Comparison of ENCODE assay signal across 8 mouse cellular contexts in the genomic region with DNA sequence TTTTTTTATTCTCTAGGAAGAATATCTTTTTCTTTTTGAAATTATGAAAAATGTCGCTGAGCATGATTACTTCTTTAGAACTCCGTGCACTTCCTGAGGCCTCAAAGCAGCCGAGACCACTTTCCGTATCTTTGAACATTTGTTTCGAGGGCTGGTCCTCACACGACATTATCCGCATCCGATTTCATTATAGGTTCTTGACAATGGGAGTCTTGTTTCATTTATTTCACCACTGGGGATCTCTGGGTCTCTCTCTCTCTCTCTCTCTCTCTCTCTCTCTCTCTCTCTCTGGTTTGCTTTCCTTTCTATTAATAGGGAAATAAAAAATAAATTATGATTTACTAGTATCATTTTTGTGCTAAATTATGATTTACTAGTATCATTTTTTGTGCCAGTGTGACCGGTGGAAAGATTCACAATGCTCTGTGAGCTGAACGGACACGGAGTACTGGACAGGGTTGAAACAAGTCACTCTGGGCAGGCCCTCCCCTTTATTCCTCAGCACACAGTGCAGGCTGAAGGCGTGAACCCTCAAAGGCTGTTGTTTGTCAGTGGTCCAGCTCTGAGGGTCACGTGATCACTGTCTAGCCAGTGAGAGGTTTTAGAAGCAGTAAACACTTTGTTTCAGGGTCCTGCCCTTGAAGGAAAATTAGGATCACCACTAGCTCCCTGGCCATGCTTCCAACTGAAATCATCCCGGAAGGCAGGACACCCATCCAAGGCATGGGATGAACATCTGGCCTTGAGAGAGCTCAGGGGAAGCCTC.
DNase-seq lines count a peak whose midpoint lies in the region; ATAC-seq and TF ChIP-seq lines count a peak whose summit lies in the region.
"Had no signal": no experiment of that assay in that cellular context is flagged by ENCODE, and none has a peak within 500 bp of the region (broad histone marks: within the 10 kb centered on the region; RNA-seq: fewer than 3 reads in every experiment).

No protein-coding gene starts in this region.

- peaks cover 29% of the 10 kb centered on the region for H3K4me1 ChIP-seq in limb, embryonic 10.5 days
- H3K4me1 ChIP-seq in liver, postnatal 0 days (ENCODE audit: insufficient read depth) = no peaks in the 10 kb centered on the region; the same call in 1 of the 2 replicates

- H3K9ac ChIP-seq in liver, postnatal 0 days (replicated peaks) = no peak overlapping the region
- H3K9ac ChIP-seq: heart, embryonic 15.5 days had no signal

- 0 out of 2 replicates have a peak, but pooled peaks cover 4% of the 10 kb centered on the region for H3K36me3 ChIP-seq in limb, embryonic 10.5 days
- no peaks in the 10 kb centered on the region for H3K36me3 ChIP-seq in liver, postnatal 0 days (replicated peaks; ENCODE audit: insufficient read depth, low read length)
- H3K36me3 ChIP-seq: heart, embryonic 15.5 days had no signal

- no peaks in the 10 kb centered on the region for H3K27me3 ChIP-seq in limb, embryonic 10.5 days (ENCODE audit: low read depth, poor library complexity, severe bottlenecking)
- no peaks in the 10 kb centered on the region for H3K27me3 ChIP-seq in liver, postnatal 0 days (ENCODE audit: insufficient read depth, low read length)
- H3K27me3 ChIP-seq: heart, embryonic 15.5 days had no signal

- 0 out of 2 replicates have a peak overlapping the region, but pooled peaks have one; percentile 25 for H3K27ac ChIP-seq in limb, embryonic 10.5 days
- H3K27ac ChIP-seq in liver, postnatal 0 days (ENCODE audit: low read depth) = no peak overlapping the region
- H3K27ac ChIP-seq: heart, embryonic 15.5 days had no signal

- no peak overlapping the region for H3K4me3 ChIP-seq in limb, embryonic 10.5 days
- no peak overlapping the region for H3K4me3 ChIP-seq in liver, postnatal 0 days (ENCODE audit: low read depth, low read length)
- H3K4me3 ChIP-seq: heart, embryonic 15.5 days had no signal

- no peak overlapping the region for H3K4me2 ChIP-seq in liver, postnatal 0 days (ENCODE audit: low read depth, low read length)
- H3K4me2 ChIP-seq: heart, embryonic 15.5 days had no signal

- DNase-seq in right cerebral cortex, adult 18-20 months = peak; percentile 22
- DNase-seq in right cerebral cortex, postnatal 10 days (ENCODE audit: low spot score in 2 of 2) = no peak
- DNase-seq in gastrocnemius, adult 8-10 months (ENCODE audit: low spot score in 2 of 2) = peak; percentile 74 to 80
- DNase-seq in limb, embryonic 10.5 days (ENCODE audit: low spot score) = peak; percentile 34
- DNase-seq in liver = no peak
- DNase-seq in heart, adult 18-20 months = no peak
- no peak for DNase-seq in liver, postnatal 0 days

- H3K9me3 ChIP-seq in limb, embryonic 10.5 days (replicated peaks) = no peaks in the 10 kb centered on the region
- H3K9me3 ChIP-seq in liver, postnatal 0 days (ENCODE audit: low read length) = no peaks in the 10 kb centered on the region
- H3K9me3 ChIP-seq: heart, embryonic 15.5 days had no signal

- no peak for TF ChIP-seq CTCF in liver, postnatal 0 days (IDR thresholded peaks at IDR 0.05; ENCODE audit: low read depth)

- WGBS in limb, embryonic 10.5 days = 79% methylated on average over 14 of the region's 14 CpGs
- 79% methylated on average over 14 of the region's 14 CpGs for WGBS in liver, postnatal 0 days (ENCODE audit: insufficient replicate concordance)

- TF ChIP-seq EP300 in liver, postnatal 0 days (IDR thresholded peaks at IDR 0.05; ENCODE audit: low read depth) = no peak

- no peak for ATAC-seq in liver, postnatal 0 days

Comparison
In these comparisons a context has a peak if more than half of its experiments do, and no peak if none do; other contexts are left out.
1. DNase-seq: peak in right cerebral cortex, adult 18-20 months (single experiment), gastrocnemius, adult 8-10 months (2 of 2) and limb, embryonic 10.5 days (single experiment); none in right cerebral cortex, postnatal 10 days (0 of 2), liver (single experiment), heart, adult 18-20 months (0 of 2) and liver, postnatal 0 days (single experiment).